Mouse (Mus musculus) cerebellum, postnatal 36 days (tissue): ENCODE measurements around the gene Dnase1l2.

ENCODE experiments used
- DNase-seq, 2 experiments: peaks; one replicate each; pipeline ENCODE4 v3.0.0; 2021 to 2022; ENCODE audit warnings: mixed read lengths in 2 of 2

Dnase1l2 gene

GRCm38 (mm10) chr17:24442632-24443155 is at the start of gene Dnase1l2:
TSS of gene Dnase1l2 (minus strand) at chr17:24443105.
- DNase-seq, result peak; percentile 48 to 49

GRCm38 (mm10) chr17:24490399-24490798 is 47.5 kb upstream of the Dnase1l2 start:
- no peak for DNase-seq

GRCm38 (mm10) chr17:24489265-24490030 is 46.5 kb upstream of the Dnase1l2 start:
- no peak for DNase-seq

- DNase-seq, result peak; percentile 47 to 60
Measured at GRCm38 (mm10) chr17:24488662-24489264, 45.9 kb upstream of the Dnase1l2 start.

GRCm38 (mm10) chr17:24488186-24488661 is 45.3 kb upstream of the Dnase1l2 start, which contains the start of gene Caskin1:
TSS of gene Caskin1 (plus strand) at chr17:24488601.
- DNase-seq, result peak; percentile 67 to 72

- DNase-seq, result peak; percentile 13 to 46
Measured at GRCm38 (mm10) chr17:24485090-24485860, 42.4 kb upstream of the Dnase1l2 start.

GRCm38 (mm10) chr17:24483495-24483894 is 40.6 kb upstream of the Dnase1l2 start:
- DNase-seq, result no peak

GRCm38 (mm10) chr17:24481027-24481815 is 38.3 kb upstream of the Dnase1l2 start:
- no peak for DNase-seq

- no peak for DNase-seq
Measured at GRCm38 (mm10) chr17:24480201-24480826, 37.4 kb upstream of the Dnase1l2 start.

GRCm38 (mm10) chr17:24479431-24479830 is 36.5 kb upstream of the Dnase1l2 start:
- DNase-seq, result no peak

GRCm38 (mm10) chr17:24478663-24479380 is 35.9 kb upstream of the Dnase1l2 start, which contains the start of gene Mlst8:
TSS of gene Mlst8 (minus strand) at chr17:24479078.
- peak; percentile 98 to 99 for DNase-seq

GRCm38 (mm10) chr17:24477985-24478600 is 35.2 kb upstream of the Dnase1l2 start:
- DNase-seq, result peak; percentile 43

- no peak for DNase-seq
Measured at GRCm38 (mm10) chr17:24477053-24477984, 34.4 kb upstream of the Dnase1l2 start.

GRCm38 (mm10) chr17:24476022-24476776 is 33.3 kb upstream of the Dnase1l2 start:
- DNase-seq, result no peak

GRCm38 (mm10) chr17:24475586-24475985 is 32.7 kb upstream of the Dnase1l2 start:
- no peak for DNase-seq

- no peak for DNase-seq
Measured at GRCm38 (mm10) chr17:24474557-24474956, 31.7 kb upstream of the Dnase1l2 start.

GRCm38 (mm10) chr17:24473612-24474275 is 30.8 kb upstream of the Dnase1l2 start, which contains the start of gene Bricd5:
TSS of gene Bricd5 (plus strand) at chr17:24473884.
- DNase-seq, result no peak

- peak; percentile 62 to 75 for DNase-seq
Measured at GRCm38 (mm10) chr17:24472512-24472911, 29.6 kb upstream of the Dnase1l2 start.
